Mouse (Mus musculus): ENCODE data around the gene Ube2v1.
A peak's percentile ranks its signal among the peaks of the same experiment; 100 is the strongest.

Gene Ube2v1

GRCm38 (mm10) chr2:167588774-167589577, 42.9 kb downstream of the Ube2v1 start:
- peak; percentile 66 for DNase-seq

GRCm38 (mm10) chr2:167586976-167587375, 44.9 kb downstream of the Ube2v1 start:
- no peak for DNase-seq

- no peak for DNase-seq
Observed at GRCm38 (mm10) chr2:167586041-167586440, 45.9 kb downstream of the Ube2v1 start.

- no peak for DNase-seq
Observed at GRCm38 (mm10) chr2:167585273-167585672, 46.6 kb downstream of the Ube2v1 start.

- DNase-seq = no peak
Observed at GRCm38 (mm10) chr2:167583161-167583952, 48.5 kb downstream of the Ube2v1 start.

- DNase-seq = no peak
Observed at GRCm38 (mm10) chr2:167578521-167578920, 53.4 kb downstream of the Ube2v1 start.

- DNase-seq = no peak
Observed at GRCm38 (mm10) chr2:167577186-167577785, 54.6 kb downstream of the Ube2v1 start.

- DNase-seq = no peak
Observed at GRCm38 (mm10) chr2:167576121-167576620, 55.7 kb downstream of the Ube2v1 start.

- DNase-seq = no peak
Observed at GRCm38 (mm10) chr2:167575581-167575980, 56.3 kb downstream of the Ube2v1 start.

- no peak for DNase-seq
Observed at GRCm38 (mm10) chr2:167574814-167575213, 57.1 kb downstream of the Ube2v1 start.

GRCm38 (mm10) chr2:167571442-167572220, 60.3 kb downstream of the Ube2v1 start:
- DNase-seq = no peak

- no peak for DNase-seq
Observed at GRCm38 (mm10) chr2:167570815-167571214, 61.1 kb downstream of the Ube2v1 start.

- peak; percentile 39 for DNase-seq
Observed at GRCm38 (mm10) chr2:167569934-167570651, 61.8 kb downstream of the Ube2v1 start.

GRCm38 (mm10) chr2:167568112-167568511, 63.8 kb downstream of the Ube2v1 start:
- no peak for DNase-seq

GRCm38 (mm10) chr2:167565682-167566081, 66.2 kb downstream of the Ube2v1 start:
- no peak for DNase-seq

- no peak for DNase-seq
Observed at GRCm38 (mm10) chr2:167565312-167565656, 66.6 kb downstream of the Ube2v1 start.

- no peak for DNase-seq
Observed at GRCm38 (mm10) chr2:167564551-167565311, 67.2 kb downstream of the Ube2v1 start.

- DNase-seq = no peak
Observed at GRCm38 (mm10) chr2:167563703-167564102, 68.2 kb downstream of the Ube2v1 start.

- no peak for DNase-seq
Observed at GRCm38 (mm10) chr2:167563035-167563434, 68.9 kb downstream of the Ube2v1 start.

- no peak for DNase-seq
Observed at GRCm38 (mm10) chr2:167562101-167562500, 69.8 kb downstream of the Ube2v1 start.

- no peak for DNase-seq
Observed at GRCm38 (mm10) chr2:167559413-167559812, 72.5 kb downstream of the Ube2v1 start.
